Mouse (Mus musculus) embryo, embryonic 11 days (tissue): ENCODE measurements around the gene Rnf150.
A peak's percentile ranks its signal among the peaks of the same experiment; 100 is the strongest.

ENCODE experiments used
- DNase-seq: peaks from one replicate; pipeline ENCODE4 v3.0.0-alpha.2; 2015

Gene Rnf150

GRCm38 (mm10) chr8:82863041-82863744, at the start of gene Rnf150:
Rnf150 (plus strand) TSS chr8:82863356.
- peak; percentile 89 for DNase-seq

GRCm38 (mm10) chr8:82826135-82827046, 36.8 kb upstream of the Rnf150 start:
- DNase-seq: no peak

DNA sequence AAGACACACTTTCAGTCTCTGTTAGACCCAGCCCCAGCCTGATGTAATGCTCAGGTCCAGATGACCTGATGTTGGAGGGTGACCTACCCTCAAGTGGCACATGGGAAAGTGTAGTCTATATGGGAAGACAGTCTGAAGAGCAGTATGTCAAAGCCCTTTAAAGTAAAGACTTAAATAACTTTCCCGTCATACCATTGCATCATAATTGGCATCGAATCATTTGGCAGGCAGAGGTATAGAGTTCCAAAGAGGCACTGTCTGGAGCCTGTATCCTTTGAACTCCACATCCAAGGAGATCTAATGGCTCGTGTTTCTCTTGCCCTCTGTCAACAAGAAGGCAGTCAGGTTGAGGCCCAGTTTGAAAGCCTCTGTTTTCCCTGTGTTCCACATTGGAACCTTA, 22.7 kb upstream of the Rnf150 start:
- DNase-seq: no peak

- no peak for DNase-seq
These were observed 22.2 kb upstream of the Rnf150 start for GRCm38 (mm10) chr8:82840963-82841362.

- DNase-seq: peak; percentile 54
These were observed 21.5 kb upstream of the Rnf150 start for GRCm38 (mm10) chr8:82841520-82842142.

GRCm38 (mm10) chr8:82843697-82844096, 19.5 kb upstream of the Rnf150 start:
- DNase-seq: no peak

DNA sequence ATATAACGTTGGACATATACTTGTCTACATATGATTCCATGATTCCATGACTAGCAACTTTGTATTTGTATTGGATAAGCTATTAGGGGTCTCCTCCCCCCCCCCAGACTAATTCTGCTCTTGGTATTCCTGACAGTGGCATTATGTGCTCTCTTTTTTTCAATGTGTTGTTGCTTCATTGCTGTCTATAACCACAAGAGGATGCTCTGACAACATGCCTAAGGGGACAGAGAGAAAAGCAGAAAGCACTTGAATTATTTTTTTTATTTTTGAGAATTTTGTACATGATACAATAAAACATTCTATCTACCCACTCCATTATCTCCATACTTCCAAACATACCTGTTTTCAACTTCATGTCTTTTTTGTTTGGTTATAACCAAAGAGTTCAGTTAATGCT, 18.7 kb upstream of the Rnf150 start:
- no peak for DNase-seq

DNA sequence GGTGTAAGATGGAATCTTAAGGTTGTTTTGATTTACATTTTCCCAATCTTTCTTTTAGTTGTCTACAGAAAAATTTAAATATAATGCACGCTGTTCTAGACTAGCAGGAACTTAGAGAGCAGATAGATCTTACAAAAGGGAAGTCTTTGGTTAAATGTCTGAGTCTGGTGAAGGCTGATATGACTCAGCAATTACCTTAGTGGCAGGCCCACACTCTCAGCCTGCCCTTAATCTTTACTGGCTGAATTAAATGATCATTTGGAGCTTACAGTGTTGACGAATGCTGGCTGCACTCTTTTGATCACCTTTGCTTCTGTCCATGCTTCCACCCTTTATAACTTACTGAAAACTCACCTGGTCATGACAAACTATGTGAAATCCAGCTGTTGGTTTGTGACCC, 17.1 kb upstream of the Rnf150 start:
- no peak for DNase-seq

DNA sequence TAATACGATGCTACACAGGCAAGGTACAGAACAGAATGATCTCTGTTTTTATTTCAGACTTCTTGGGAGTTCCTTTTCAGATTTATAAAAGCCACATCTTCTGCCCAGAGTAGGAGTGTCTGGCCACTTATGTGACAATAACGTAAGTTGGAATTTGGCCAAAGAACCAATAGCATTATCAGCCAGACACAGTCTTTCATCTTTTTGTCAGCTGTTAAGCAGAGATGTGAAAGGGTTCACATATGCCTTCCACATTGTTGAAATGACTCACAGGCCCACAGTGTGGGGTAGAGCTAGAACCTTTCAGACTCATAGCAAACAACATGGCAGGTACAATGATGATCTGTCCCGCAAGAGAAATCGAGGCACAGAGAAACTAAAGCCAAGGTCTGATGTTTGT, 16.4 kb upstream of the Rnf150 start:
- no peak for DNase-seq

DNA sequence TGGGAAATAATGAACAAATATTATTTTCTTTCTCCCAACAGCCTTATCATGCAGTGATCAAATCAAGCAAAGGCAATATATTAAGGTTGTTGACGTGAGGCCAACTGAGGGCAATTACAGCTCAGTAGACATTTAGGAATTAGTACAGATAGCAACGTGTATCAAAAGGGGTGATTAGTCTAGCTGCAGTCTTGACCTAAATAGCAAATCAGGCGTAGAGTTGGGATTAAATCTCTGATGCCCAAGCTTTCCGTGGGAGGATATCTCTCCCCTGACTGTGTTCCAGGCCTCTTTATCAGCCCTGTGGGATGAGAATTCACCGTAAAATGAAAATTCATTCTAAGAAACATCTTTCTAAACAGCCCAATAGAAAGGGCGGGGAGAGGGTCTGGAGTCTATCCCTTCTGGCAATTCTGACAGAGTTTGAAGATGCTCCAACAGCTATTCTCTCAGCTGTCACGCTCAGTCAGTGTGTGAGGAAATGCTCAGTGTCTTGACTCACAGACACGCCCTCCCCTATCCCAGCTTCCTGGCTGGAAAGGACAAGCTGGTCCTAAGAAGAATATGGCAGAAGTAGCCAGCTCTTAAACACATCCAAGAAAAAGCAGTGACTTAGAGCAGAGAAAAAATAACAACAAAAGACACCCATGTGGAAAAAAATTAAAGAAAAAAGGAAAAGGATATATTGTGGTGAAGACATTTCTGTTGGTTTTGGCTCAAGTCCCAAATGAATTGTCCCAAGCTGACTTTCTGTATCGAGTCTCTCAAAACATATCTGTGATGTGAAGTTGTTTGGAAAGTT, 4.4 kb upstream of the Rnf150 start:
- no peak for DNase-seq

DNA sequence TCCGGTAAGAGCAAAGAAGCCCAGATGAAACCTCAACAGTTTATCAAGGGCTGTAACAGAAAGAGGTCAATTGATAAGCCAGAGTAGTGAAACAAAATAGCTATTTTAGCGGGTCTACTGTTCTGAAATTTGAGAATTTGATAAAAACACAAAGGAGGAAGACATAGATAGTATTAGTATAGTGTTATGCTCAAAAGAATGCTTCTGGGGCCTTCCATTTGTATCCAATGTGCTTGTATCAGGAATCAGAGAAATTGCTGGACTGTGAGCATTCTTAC, 3.9 kb upstream of the Rnf150 start:
- no peak for DNase-seq

GRCm38 (mm10) chr8:82863745-82864520, 777 bp downstream of the Rnf150 start:
- DNase-seq: peak; percentile 78

DNA sequence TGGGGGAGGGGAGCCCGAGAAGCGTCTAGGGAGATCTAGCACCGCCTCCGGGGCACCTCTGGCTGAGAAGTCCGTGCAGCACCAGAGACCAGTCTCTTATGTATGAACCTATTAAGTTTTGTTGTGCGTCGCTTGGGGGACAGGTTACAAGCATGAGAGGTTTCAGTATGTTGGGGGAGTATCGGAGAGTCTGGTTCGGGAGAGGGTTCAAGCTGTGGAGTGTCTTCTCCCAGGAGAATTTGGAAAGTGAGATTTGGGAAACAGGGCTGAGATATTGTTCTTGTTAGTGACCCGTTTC, 1.3 kb downstream of the Rnf150 start:
- no peak for DNase-seq

DNA sequence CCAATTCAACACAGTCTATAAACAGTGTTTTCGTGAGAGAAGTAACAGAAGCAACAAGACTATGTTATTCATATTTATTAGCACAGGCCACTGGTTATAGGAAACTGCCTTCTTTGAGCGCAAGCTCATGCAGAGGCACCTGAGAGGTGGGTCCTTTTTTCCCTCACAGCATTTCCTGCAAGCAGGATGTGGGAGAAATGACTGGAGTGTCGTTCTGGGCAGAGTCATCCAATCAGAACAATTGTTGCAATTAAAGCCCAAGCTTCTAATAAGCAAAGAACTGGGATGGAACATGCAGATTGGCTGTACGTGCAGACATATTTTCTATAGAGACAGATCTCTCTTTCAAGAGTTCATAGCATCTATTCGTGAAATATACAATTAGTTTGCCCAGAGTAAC, 2.1 kb downstream of the Rnf150 start:
- no peak for DNase-seq

DNA sequence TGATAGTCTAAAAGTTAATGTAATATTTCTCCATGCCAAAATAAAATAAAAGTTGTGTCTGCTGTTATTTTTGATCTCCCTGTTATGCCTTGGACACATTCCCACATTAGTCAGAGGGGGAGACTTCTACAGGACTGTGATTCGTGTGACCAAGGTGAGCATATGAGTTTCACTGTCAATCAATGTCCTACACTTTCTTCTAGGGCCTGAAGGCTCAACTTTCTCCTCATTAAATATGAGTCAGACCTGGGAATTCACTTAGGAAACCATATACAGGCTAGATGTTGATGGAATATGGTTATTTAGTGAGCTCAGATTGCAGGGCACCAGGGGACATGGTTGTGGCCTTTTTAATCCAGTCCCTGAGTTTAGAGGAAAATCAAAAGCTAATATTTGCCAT, 3.1 kb downstream of the Rnf150 start:
- DNase-seq: no peak

DNA sequence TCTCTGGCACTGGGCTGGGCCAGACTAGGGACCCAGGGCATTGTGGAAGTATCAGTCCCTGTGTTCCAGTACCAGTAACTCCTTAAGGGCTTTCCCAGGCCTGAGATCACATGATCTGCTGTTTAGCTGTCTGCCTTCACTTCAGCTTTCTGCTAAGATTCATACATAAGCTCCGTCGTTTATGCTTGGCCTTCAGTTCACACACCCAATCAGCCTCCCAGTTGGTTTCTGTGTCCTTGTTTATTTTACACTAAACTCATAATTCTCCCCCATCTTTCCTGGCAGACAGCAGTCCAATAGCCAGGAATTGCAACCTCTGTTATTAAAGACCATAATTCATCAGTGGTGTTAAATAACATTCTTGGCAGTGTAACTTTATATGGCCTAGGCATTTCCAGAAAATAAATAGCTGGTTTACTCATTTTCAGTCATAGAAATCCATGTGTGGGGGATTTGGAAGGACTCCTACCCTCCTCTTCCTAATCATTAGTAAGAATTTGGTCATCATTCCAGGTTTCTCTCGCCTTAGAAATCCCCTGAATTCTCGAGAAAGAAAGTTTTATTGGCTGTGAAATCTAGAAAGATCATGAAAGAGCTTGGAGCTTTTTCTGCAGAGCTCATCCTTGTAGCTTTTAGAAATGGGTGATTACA, 7.8 kb downstream of the Rnf150 start:
- DNase-seq: no peak

DNA sequence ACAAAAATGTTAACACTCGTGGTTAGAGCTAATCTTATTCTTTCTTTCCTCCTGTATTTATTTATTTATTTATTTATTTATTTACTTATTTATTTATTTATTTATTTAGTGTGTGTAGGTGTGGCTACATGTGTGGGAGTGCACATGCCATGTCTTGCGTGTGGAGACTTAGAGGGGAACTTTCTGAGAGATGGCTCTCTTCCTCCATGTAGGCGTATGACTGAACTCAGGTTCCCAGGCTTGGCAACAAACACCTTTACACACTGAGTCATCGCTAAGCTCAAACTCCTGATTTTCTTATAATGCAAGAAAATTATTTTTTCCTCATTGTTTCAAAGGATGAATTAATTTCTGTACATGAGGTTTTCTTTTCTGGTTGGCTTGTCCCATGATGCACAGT, 8.8 kb downstream of the Rnf150 start:
- DNase-seq: no peak

GRCm38 (mm10) chr8:82874102-82874501, 10.9 kb downstream of the Rnf150 start:
- no peak for DNase-seq

GRCm38 (mm10) chr8:82875135-82875534, 12.0 kb downstream of the Rnf150 start:
- no peak for DNase-seq

GRCm38 (mm10) chr8:82884480-82884879, 21.3 kb downstream of the Rnf150 start:
- DNase-seq: no peak

DNA sequence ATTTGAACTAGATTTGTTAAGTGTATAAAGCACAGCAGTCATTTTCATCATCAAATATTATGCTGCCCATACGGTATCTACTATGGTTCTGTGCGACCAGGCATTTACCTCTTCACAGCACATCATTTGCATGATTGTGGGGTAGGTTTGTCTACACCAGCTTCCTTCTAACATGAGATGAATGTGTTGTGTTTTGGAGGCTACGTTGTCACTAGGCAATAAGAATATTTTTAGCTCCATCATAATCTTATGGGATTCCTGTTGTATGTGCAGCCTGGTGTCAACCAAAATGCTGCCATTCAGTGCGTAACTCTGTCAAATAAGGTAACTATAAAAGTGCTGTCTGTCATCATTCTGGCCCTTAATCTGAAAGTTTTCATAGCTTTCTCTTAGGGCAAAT, 24.1 kb downstream of the Rnf150 start:
- no peak for DNase-seq
